Mouse (Mus musculus): ENCODE results near the gene Pgap3. TPM values are rescaled to one million over a fixed set of nuclear protein-coding genes. Genes with fewer than 3 reads are reported as not detected.

The Pgap3 gene
- total RNA-seq, 2 experiments from 2014 or later, result 4.6 to 5.6 TPM

- DNase-seq (ENCODE audit: low spot score in 2 of 2), result no peak
Measured at GRCm38 (mm10) chr11:98357396-98358160, 42.7 kb downstream of the Pgap3 start.

- DNase-seq (ENCODE audit: low spot score in 2 of 2), result no peak
Measured at GRCm38 (mm10) chr11:98356625-98357394, 43.5 kb downstream of the Pgap3 start.

GRCm38 (mm10) chr11:98355732-98356299 lies 44.5 kb downstream of the Pgap3 start:
- DNase-seq (ENCODE audit: low spot score in 2 of 2), result no peak

- DNase-seq (ENCODE audit: low spot score in 2 of 2), result no peak
Measured at GRCm38 (mm10) chr11:98354445-98354844, 45.8 kb downstream of the Pgap3 start.

- DNase-seq (ENCODE audit: low spot score in 2 of 2), result no peak
Measured at GRCm38 (mm10) chr11:98353651-98354211, 46.6 kb downstream of the Pgap3 start.

- DNase-seq (ENCODE audit: low spot score in 2 of 2), result no peak
Measured at GRCm38 (mm10) chr11:98352272-98352990, 47.9 kb downstream of the Pgap3 start.

- no peak for DNase-seq (ENCODE audit: low spot score in 2 of 2)
Measured at GRCm38 (mm10) chr11:98349308-98349707, 51.0 kb downstream of the Pgap3 start.

- peak in 1 of 2 experiments; percentile 19 for DNase-seq (ENCODE audit: low spot score in 2 of 2)
Measured at GRCm38 (mm10) chr11:98348083-98348961, 52.0 kb downstream of the Pgap3 start, which contains the start of gene Ppp1r1b. TSS of gene Ppp1r1b (plus strand) at chr11:98348404.

- no peak for DNase-seq (ENCODE audit: low spot score in 2 of 2)
Measured at GRCm38 (mm10) chr11:98347385-98348082, 52.8 kb downstream of the Pgap3 start.

- no peak for DNase-seq (ENCODE audit: low spot score in 2 of 2)
Measured at GRCm38 (mm10) chr11:98346168-98346567, 54.1 kb downstream of the Pgap3 start.

GRCm38 (mm10) chr11:98345253-98345652 lies 55.0 kb downstream of the Pgap3 start:
- DNase-seq (ENCODE audit: low spot score in 2 of 2), result peak in 1 of 2 experiments; percentile 66

- peak; percentile 82 to 90 for DNase-seq (ENCODE audit: low spot score in 2 of 2)
Measured at GRCm38 (mm10) chr11:98342000-98342945, 58.0 kb downstream of the Pgap3 start.

GRCm38 (mm10) chr11:98341174-98341573 lies 59.1 kb downstream of the Pgap3 start:
- no peak for DNase-seq (ENCODE audit: low spot score in 2 of 2)

- no peak for DNase-seq (ENCODE audit: low spot score in 2 of 2)
Measured at GRCm38 (mm10) chr11:98340597-98340996, 59.7 kb downstream of the Pgap3 start.

- no peak for DNase-seq (ENCODE audit: low spot score in 2 of 2)
Measured at GRCm38 (mm10) chr11:98339679-98340287, 60.5 kb downstream of the Pgap3 start.

- no peak for DNase-seq (ENCODE audit: low spot score in 2 of 2)
Measured at GRCm38 (mm10) chr11:98339071-98339501, 61.2 kb downstream of the Pgap3 start.

All from gastrocnemius, postnatal 4 days (tissue).